Mouse (Mus musculus) brain, adult 10 weeks (tissue): ENCODE results near the gene Olfr958. TPM values are rescaled to one million over a fixed set of nuclear protein-coding genes. Genes with fewer than 3 reads are reported as not detected.

Experiments used
- polyA plus RNA-seq: library from polyadenylated mRNA; stranded (reverse); fragments of 350-450 nt; fragmentation: Illumina TruSeq; extraction: RNeasy Lipid Tissue Mini Kit (QIAGEN cat#74804); gene quantifications from one replicate; pipeline ENCODE4 v1.2.3, GENCODE M21; 2015; ENCODE audit warnings: low read depth, low replicate concordance

Gene Olfr958
- polyA plus RNA-seq: not detected

GRCm38 (mm10) chr9:39553946-39554345 lies at the start of gene Olfr958:
Gene Olfr958 (minus strand): TSS chr9:39554054.

GRCm38 (mm10) chr9:39575469-39575868 lies 21.6 kb upstream of the Olfr958 start, which contains the start of gene Olfr959:
Gene Olfr959 (minus strand): TSS chr9:39575569.

GRCm38 (mm10) chr9:39515531-39515930 lies 38.3 kb downstream of the Olfr958 start, which contains the start of gene Olfr957:
Gene Olfr957 (minus strand): TSS chr9:39515809.

Other genes starting within 250 kb of the Olfr958 start
- not detected for gene Olfr948, start 228.0 kb downstream of the Olfr958 start, polyA plus RNA-seq
- not detected for gene Olfr951, start 166.6 kb downstream of the Olfr958 start, polyA plus RNA-seq
- gene Olfr952, start 126.9 kb downstream of the Olfr958 start, polyA plus RNA-seq: not detected
- not detected for gene Olfr954, start 97.4 kb downstream of the Olfr958 start, polyA plus RNA-seq
- gene Olfr955, start 82.1 kb downstream of the Olfr958 start, polyA plus RNA-seq: not detected
- not detected for gene Olfr44, start 60.1 kb downstream of the Olfr958 start, polyA plus RNA-seq
- not detected for gene Olfr957, start 38.2 kb downstream of the Olfr958 start, polyA plus RNA-seq
- not detected for gene Olfr959, start 21.5 kb upstream of the Olfr958 start, polyA plus RNA-seq
- gene AW551984, start 50.3 kb upstream of the Olfr958 start, polyA plus RNA-seq: 10.0 TPM
- gene Olfr148, start 56.6 kb upstream of the Olfr958 start, polyA plus RNA-seq: not detected
- not detected for gene Olfr960, start 67.3 kb upstream of the Olfr958 start, polyA plus RNA-seq
- gene Olfr961, start 91.0 kb upstream of the Olfr958 start, polyA plus RNA-seq: not detected
- gene Olfr963, start 113.2 kb upstream of the Olfr958 start, polyA plus RNA-seq: not detected
- not detected for gene Olfr149, start 153.1 kb upstream of the Olfr958 start, polyA plus RNA-seq
- not detected for gene Olfr965, start 157.3 kb upstream of the Olfr958 start, polyA plus RNA-seq
- not detected for gene Olfr150, start 176.9 kb upstream of the Olfr958 start, polyA plus RNA-seq
- gene Olfr967, start 192.2 kb upstream of the Olfr958 start, polyA plus RNA-seq: not detected
- not detected for gene Olfr968, start 229.2 kb upstream of the Olfr958 start, polyA plus RNA-seq
- not detected for gene Olfr969, start 236.9 kb upstream of the Olfr958 start, polyA plus RNA-seq